Comparison of ENCODE assay signal across 22 mouse cellular contexts in genomic region chr6:91615022-91615421, GRCm38 (mm10).
A peak's percentile ranks its signal among the peaks of the same experiment; 100 is the strongest.
DNase-seq lines count a peak whose midpoint lies in the region; ATAC-seq and TF ChIP-seq lines count a peak whose summit lies in the region.
"Had no signal": no experiment of that assay in that cellular context is flagged by ENCODE, and none has a peak within 500 bp of the region (broad histone marks: within the 10 kb centered on the region; RNA-seq: fewer than 3 reads in every experiment).

No protein-coding gene starts in this region.

- 0 out of 2 replicates have a peak overlapping the region, but pooled peaks have one; percentile 46 for H3K27ac ChIP-seq in hindbrain, embryonic 10.5 days
- H3K27ac ChIP-seq in hindbrain, embryonic 11.5 days (ENCODE audit: low read depth, low read length): no peak overlapping the region
- H3K27ac ChIP-seq: gastrocnemius, adult 2 months; heart, embryonic 13.5 days; left cerebral cortex, adult 2 months; limb, embryonic 12.5 days; macrophage; neural tube, embryonic 15.5 days had no signal

- no peak for TF ChIP-seq POLR2A in lung, adult 2 months (IDR thresholded peaks at IDR 0.05; ENCODE audit: borderline replicate concordance, extremely low read depth, low read depth, low read length)

- ATAC-seq in hindbrain, embryonic 11.5 days (ENCODE audit: low FRiP score): no peak
- no peak for ATAC-seq in megakaryocyte progenitor cell, adult 5-6 weeks (replicated peaks; ENCODE audit: poor library complexity)
- ATAC-seq: forebrain, embryonic 16.5 days had no signal

- 68% methylated on average over 2 of the region's 2 CpGs for WGBS in hindbrain, embryonic 10.5 days
- 78% methylated on average over 2 of the region's 2 CpGs for WGBS in hindbrain, embryonic 11.5 days
- 85% methylated on average over 2 of the region's 2 CpGs for WGBS in lung, adult 2 months

- peaks cover 5% of the 10 kb centered on the region; the same call in 1 of the 2 replicates for H3K9me3 ChIP-seq in hindbrain, embryonic 10.5 days
- H3K9me3 ChIP-seq in hindbrain, embryonic 11.5 days (ENCODE audit: control insufficient read depth, low read length): no peaks in the 10 kb centered on the region
- H3K9me3 ChIP-seq: limb, embryonic 12.5 days; neural tube, embryonic 15.5 days had no signal

- no peak for DNase-seq in hindbrain, embryonic 10.5 days (ENCODE audit: low spot score)
- DNase-seq in hindbrain, embryonic 11.5 days (ENCODE audit: low spot score): no peak
- peak; percentile 47 for DNase-seq in lung, postnatal 36 days
- DNase-seq in lung, adult 2 months: no peak
- DNase-seq in kidney, postnatal 36 days: peak; percentile 81 to 87
- DNase-seq in cerebellum, postnatal 4 days (ENCODE audit: low spot score in 2 of 2): no peak
- DNase-seq in frontal cortex, postnatal 25 days (ENCODE audit: low spot score in 2 of 2): no peak
- DNase-seq: cerebellum, adult 11 months; cerebellum, postnatal 25 days; gastrocnemius, adult 2 months; heart, postnatal 36 days; midbrain, embryonic 14.5 days; retina, postnatal 1 day; thymus, postnatal 25 days had no signal

- no peak overlapping the region for H3K9ac ChIP-seq in hindbrain, embryonic 11.5 days (ENCODE audit: low read depth, low read length)
- H3K9ac ChIP-seq: heart, embryonic 13.5 days; limb, embryonic 12.5 days; neural tube, embryonic 15.5 days had no signal

- peaks cover 34% of the 10 kb centered on the region for H3K4me1 ChIP-seq in hindbrain, embryonic 10.5 days (replicated peaks)
- peaks cover 3% of the 10 kb centered on the region; the same call in 1 of the 2 replicates for H3K4me1 ChIP-seq in hindbrain, embryonic 11.5 days (replicated peaks; ENCODE audit: control insufficient read depth, insufficient read depth, low read length)
- H3K4me1 ChIP-seq in lung, adult 2 months (ENCODE audit: control insufficient read depth, insufficient read depth, low read length): peaks cover 5% of the 10 kb centered on the region

- no peak overlapping the region for H3K4me3 ChIP-seq in hindbrain, embryonic 10.5 days
- H3K4me3 ChIP-seq in hindbrain, embryonic 11.5 days (ENCODE audit: low read depth, low read length): no peak overlapping the region
- H3K4me3 ChIP-seq in lung, adult 2 months (replicated peaks; ENCODE audit: extremely low read depth, low read depth, low read length): no peak overlapping the region
- H3K4me3 ChIP-seq: gastrocnemius, adult 2 months; heart, embryonic 13.5 days; left cerebral cortex, adult 2 months; limb, embryonic 12.5 days; myocyte; neural tube, embryonic 15.5 days had no signal

- no peaks in the 10 kb centered on the region for H3K27me3 ChIP-seq in hindbrain, embryonic 10.5 days (ENCODE audit: insufficient read depth, poor library complexity, severe bottlenecking)
- no peaks in the 10 kb centered on the region for H3K27me3 ChIP-seq in hindbrain, embryonic 11.5 days (ENCODE audit: control insufficient read depth, insufficient read depth, low read length)
- H3K27me3 ChIP-seq: limb, embryonic 12.5 days; neural tube, embryonic 15.5 days had no signal

- no peaks in the 10 kb centered on the region for H3K36me3 ChIP-seq in hindbrain, embryonic 10.5 days
- H3K36me3 ChIP-seq in hindbrain, embryonic 11.5 days (ENCODE audit: control insufficient read depth, insufficient read depth, low read length): no peaks in the 10 kb centered on the region
- H3K36me3 ChIP-seq: heart, embryonic 13.5 days; limb, embryonic 12.5 days; neural tube, embryonic 15.5 days had no signal

- no peak overlapping the region for H3K4me2 ChIP-seq in hindbrain, embryonic 11.5 days (replicated peaks; ENCODE audit: low read depth, low read length)
- H3K4me2 ChIP-seq: heart, embryonic 13.5 days; limb, embryonic 12.5 days; neural tube, embryonic 15.5 days had no signal

- no peak for TF ChIP-seq CTCF in lung, adult 2 months (IDR thresholded peaks at IDR 0.05; ENCODE audit: insufficient read depth, low read length)

Comparison
In these comparisons a context has a peak if more than half of its experiments do, and no peak if none do; other contexts are left out.
1. DNase-seq: peak in lung, postnatal 36 days (single experiment) and kidney, postnatal 36 days (2 of 2); none in hindbrain, embryonic 10.5 days (single experiment), hindbrain, embryonic 11.5 days (single experiment), lung, adult 2 months (single experiment), cerebellum, postnatal 4 days (0 of 2) and frontal cortex, postnatal 25 days (0 of 2).